Comparison of ENCODE assay signal across 11 mouse cellular contexts in genomic region chr11:86994791-86995624, GRCm38 (mm10). TPM values are rescaled to one million over a fixed set of nuclear protein-coding genes. Genes with fewer than 3 reads are reported as not detected.
DNase-seq lines count a peak whose midpoint lies in the region; ATAC-seq and TF ChIP-seq lines count a peak whose summit lies in the region.
"Had no signal": no experiment of that assay in that cellular context is flagged by ENCODE, and none has a peak within 500 bp of the region (broad histone marks: within the 10 kb centered on the region; RNA-seq: fewer than 3 reads in every experiment).

No protein-coding gene starts in this region.

- ATAC-seq in intestine, embryonic 14.5 days (replicated peaks; ENCODE audit: low FRiP score, low TSS enrichment, low read depth), result no peak
- no peak for ATAC-seq in hindbrain, embryonic 11.5 days (ENCODE audit: low FRiP score)

- no peaks in the 10 kb centered on the region for H3K9me3 ChIP-seq in intestine, embryonic 14.5 days (ENCODE audit: control insufficient read depth, low read length)
- no peaks in the 10 kb centered on the region for H3K9me3 ChIP-seq in hindbrain, embryonic 11.5 days (ENCODE audit: control insufficient read depth, low read length)
- H3K9me3 ChIP-seq: embryonic facial prominence, embryonic 12.5 days; kidney, embryonic 15.5 days; stomach, embryonic 15.5 days had no signal

- WGBS in intestine, embryonic 14.5 days, result 42% methylated on average over 10 of the region's 10 CpGs
- WGBS in hindbrain, embryonic 11.5 days, result 51% methylated on average over 10 of the region's 10 CpGs

- no peak for TF ChIP-seq CTCF in gastrocnemius, adult 2 months (IDR thresholded peaks at IDR 0.05)
- TF ChIP-seq CTCF in left cerebral cortex, adult 2 months (IDR thresholded peaks at IDR 0.05), result no peak

- intact Hi-C loops in gastrocnemius, adult 2 months (cut with DNase I), result loop anchor here (5.0 to 10.0 kb wide), 2 partner anchors 78 to 100 kb away; no protein-coding TSS in a partner anchor
- intact Hi-C loops in gastrocnemius, postnatal 14 days (cut with DNase I; ENCODE audit: low total_unique reads), result loop anchor here (5.0 to 10.0 kb wide), 2 partner anchors 38 to 100 kb away; no protein-coding TSS in a partner anchor
- intact Hi-C loops in left cerebral cortex, adult 2 months (cut with DNase I), result loop anchor here (2.0 to 10.0 kb wide), 3 partner anchors 100 to 188 kb away; partner anchors contain the start of gene Dhx40
- intact Hi-C loops in left cerebral cortex, postnatal 4 days (cut with DNase I), result loop anchor here (10.0 kb wide), 2 partner anchors 100 to 190 kb away; partner anchors contain the start of gene Dhx40

- H3K4me1 ChIP-seq in intestine, embryonic 14.5 days (replicated peaks; ENCODE audit: control insufficient read depth, insufficient read depth, low read length), result peaks cover 10% of the 10 kb centered on the region
- peaks cover 5% of the 10 kb centered on the region for H3K4me1 ChIP-seq in hindbrain, embryonic 11.5 days (replicated peaks; ENCODE audit: control insufficient read depth, insufficient read depth, low read length)

- peak overlapping the region; percentile 98 for H3K27ac ChIP-seq in gastrocnemius, adult 2 months
- peak overlapping the region; percentile 99 for H3K27ac ChIP-seq in left cerebral cortex, adult 2 months
- no peak overlapping the region for H3K27ac ChIP-seq in intestine, embryonic 14.5 days (ENCODE audit: low read depth)
- H3K27ac ChIP-seq in hindbrain, embryonic 11.5 days (ENCODE audit: low read depth, low read length), result no peak overlapping the region

- H3K27me3 ChIP-seq in intestine, embryonic 14.5 days (replicated peaks; ENCODE audit: control insufficient read depth, insufficient read depth, low read length), result no peaks in the 10 kb centered on the region
- H3K27me3 ChIP-seq in hindbrain, embryonic 11.5 days (ENCODE audit: control insufficient read depth, insufficient read depth, low read length), result no peaks in the 10 kb centered on the region
- H3K27me3 ChIP-seq: embryonic facial prominence, embryonic 12.5 days; kidney, embryonic 15.5 days; stomach, embryonic 15.5 days had no signal

- no peaks in the 10 kb centered on the region for H3K36me3 ChIP-seq in intestine, embryonic 14.5 days (ENCODE audit: control insufficient read depth, insufficient read depth, low read length)
- no peaks in the 10 kb centered on the region for H3K36me3 ChIP-seq in hindbrain, embryonic 11.5 days (ENCODE audit: control insufficient read depth, insufficient read depth, low read length)
- H3K36me3 ChIP-seq: embryonic facial prominence, embryonic 12.5 days; kidney, embryonic 15.5 days; stomach, embryonic 15.5 days had no signal

- H3K4me3 ChIP-seq in gastrocnemius, adult 2 months, result no peak overlapping the region
- no peak overlapping the region for H3K4me3 ChIP-seq in left cerebral cortex, adult 2 months
- H3K4me3 ChIP-seq in intestine, embryonic 14.5 days (ENCODE audit: low read depth, low read length), result no peak overlapping the region
- no peak overlapping the region for H3K4me3 ChIP-seq in hindbrain, embryonic 11.5 days (ENCODE audit: low read depth, low read length)

- 0 out of 2 replicates have a peak overlapping the region, but pooled peaks have one; percentile 57 for H3K4me2 ChIP-seq in intestine, embryonic 14.5 days (ENCODE audit: low read length)
- no peak overlapping the region for H3K4me2 ChIP-seq in hindbrain, embryonic 11.5 days (replicated peaks; ENCODE audit: low read depth, low read length)

- no peak overlapping the region for H3K9ac ChIP-seq in intestine, embryonic 14.5 days (ENCODE audit: low read length)
- H3K9ac ChIP-seq in hindbrain, embryonic 11.5 days (ENCODE audit: low read depth, low read length), result no peak overlapping the region
- H3K9ac ChIP-seq: kidney, embryonic 15.5 days; stomach, embryonic 15.5 days had no signal

- DNase-seq in gastrocnemius, adult 2 months, result no peak
- DNase-seq in gastrocnemius, postnatal 14 days, result no peak
- no peak for DNase-seq in left cerebral cortex, adult 2 months (ENCODE audit: extremely low spot score in 1 of 2, low spot score in 2 of 2)
- DNase-seq in left cerebral cortex, postnatal 4 days, result no peak
- DNase-seq in A20 (ENCODE audit: low read depth, low spot score), result peak; percentile 72
- no peak for DNase-seq in intestine, embryonic 14.5 days (ENCODE audit: low spot score)
- no peak for DNase-seq in urinary bladder, adult 2 months (ENCODE audit: low spot score)
- DNase-seq in hindbrain, embryonic 11.5 days (ENCODE audit: low spot score), result no peak

RNA-seq across cellular contexts. Expression of gene Ypel2, which starts 1.5 kb away (rescaled TPM):
- 10 to 100 TPM in 1 of 2 experiments, 1 to 10 TPM in 1; 4.5 to 11.6 TPM for total RNA-seq in gastrocnemius, adult 2 months (2021)
- total RNA-seq in gastrocnemius, postnatal 14 days (2021), result 1 to 10 TPM; 6.7 to 9.7 TPM
- 10 to 100 TPM; 42.8 to 45.5 TPM for total RNA-seq in left cerebral cortex, adult 2 months (2021)
- total RNA-seq in left cerebral cortex, postnatal 4 days (2021), result 1 to 10 TPM; 6.0 to 6.4 TPM
- 5.3 and 5.9 TPM in 2 replicates for polyA plus RNA-seq in intestine, embryonic 14.5 days (2014; fragmentation: Nextera tagmentation; extraction: Ambion mirVana)
- 21.6 and 21.8 TPM in 2 replicates for polyA plus RNA-seq in urinary bladder, adult 2 months (2012; rRNA removed)
- polyA plus RNA-seq in hindbrain, embryonic 11.5 days (2014; fragmentation: Nextera tagmentation; extraction: Ambion mirVana), result 6.8 and 7.3 TPM in 2 replicates

Comparison
In these comparisons a context has a peak if more than half of its experiments do, and no peak if none do; other contexts are left out.
1. H3K27ac ChIP-seq: peak in gastrocnemius, adult 2 months (single experiment) and left cerebral cortex, adult 2 months (single experiment); none in intestine, embryonic 14.5 days (single experiment) and hindbrain, embryonic 11.5 days (single experiment).